Comparison of ENCODE assay signal across 22 mouse cellular contexts in genomic region chr12:21471986-21472385, GRCm38 (mm10). TPM values are rescaled to one million over a fixed set of nuclear protein-coding genes. Genes with fewer than 3 reads are reported as not detected.
DNase-seq lines count a peak whose midpoint lies in the region; ATAC-seq lines count a peak whose summit lies in the region.
"Had no signal": no experiment of that assay in that cellular context is flagged by ENCODE, and none has a peak within 500 bp of the region (broad histone marks: within the 10 kb centered on the region; RNA-seq: fewer than 3 reads in every experiment).

No protein-coding gene starts in this region.

- DNase-seq in cerebellum, adult 11 months: peak; percentile 26
- no peak for DNase-seq in heart, adult 11 months
- DNase-seq in cerebellum, adult 18-20 months: peak; percentile 9 to 33
- DNase-seq in cerebellum, postnatal 10 days: peak; percentile 12 to 46
- no peak for DNase-seq in urinary bladder, postnatal 4 days (ENCODE audit: low spot score in 2 of 2)
- DNase-seq in adrenal gland, adult 18-20 months (ENCODE audit: low spot score in 2 of 2): no peak
- DNase-seq: adrenal gland, adult 8-10 months had no signal

- no peaks in the 10 kb centered on the region for H3K36me3 ChIP-seq in heart, embryonic 14.5 days (ENCODE audit: control insufficient read depth, insufficient read depth, low read length)
- H3K36me3 ChIP-seq: embryonic facial prominence, embryonic 10.5 days; embryonic facial prominence, embryonic 15.5 days; forebrain, embryonic 12.5 days; limb, embryonic 12.5 days; liver, embryonic 15.5 days; stomach, embryonic 15.5 days had no signal

- no peak for ATAC-seq in cerebellum, adult (ENCODE audit: insufficient number of reproducible peaks, low FRiP score, low TSS enrichment)
- ATAC-seq in heart, embryonic 14.5 days (ENCODE audit: insufficient number of reproducible peaks, insufficient read depth, low FRiP score, low read depth): no peak
- ATAC-seq: activated CD4-positive, CD25-positive, alpha-beta regulatory T cell, adult 4 months; inflammation-experienced regulatory T-cells, adult 6 months had no signal

- WGBS in heart, embryonic 14.5 days: 84% methylated on average over 7 of the region's 7 CpGs

- H3K9ac ChIP-seq in heart, embryonic 14.5 days (ENCODE audit: low read length): no peak overlapping the region
- H3K9ac ChIP-seq: embryonic facial prominence, embryonic 15.5 days; forebrain, embryonic 12.5 days; forebrain, postnatal 0 days; hindbrain, embryonic 14.5 days; limb, embryonic 12.5 days; liver, embryonic 15.5 days; lung, embryonic 14.5 days; stomach, embryonic 15.5 days had no signal

- H3K27ac ChIP-seq in heart, embryonic 14.5 days (replicated peaks in 1 of 2; ENCODE audit: control insufficient read depth in 1 of 2, insufficient read depth in 1 of 2, low read depth in 2 of 2, low read length in 2 of 2): peak overlapping the region; percentile 44 to 47; a peak in 3 of 4 replicates
- H3K27ac ChIP-seq: embryonic facial prominence, embryonic 10.5 days; embryonic facial prominence, embryonic 15.5 days; forebrain, embryonic 12.5 days; hindbrain, embryonic 14.5 days; left cerebral cortex, adult 2 months; limb, embryonic 12.5 days; liver, embryonic 15.5 days; stomach, embryonic 15.5 days had no signal

- peaks cover 0 to 5% of the 10 kb centered on the region in 2 experiments; a peak in 2 of 4 replicates for H3K4me1 ChIP-seq in heart, embryonic 14.5 days (ENCODE audit: control insufficient read depth in 2 of 2, insufficient read depth in 2 of 2, low read length in 2 of 2)
- H3K4me1 ChIP-seq: embryonic facial prominence, embryonic 10.5 days; embryonic facial prominence, embryonic 15.5 days; forebrain, embryonic 12.5 days; limb, embryonic 12.5 days; liver, embryonic 15.5 days; stomach, embryonic 15.5 days had no signal

- H3K27me3 ChIP-seq in heart, embryonic 14.5 days (ENCODE audit: control insufficient read depth, insufficient read depth, low read length): no peaks in the 10 kb centered on the region
- H3K27me3 ChIP-seq: CH12.LX; embryonic facial prominence, embryonic 15.5 days; forebrain, embryonic 12.5 days; limb, embryonic 12.5 days; liver, embryonic 15.5 days; stomach, embryonic 15.5 days had no signal

- no peak overlapping the region for H3K4me3 ChIP-seq in heart, embryonic 14.5 days (ENCODE audit: control insufficient read depth in 1 of 2, insufficient read depth in 1 of 2, low read depth in 1 of 2, low read length in 2 of 2)
- H3K4me3 ChIP-seq: embryonic facial prominence, embryonic 10.5 days; embryonic facial prominence, embryonic 15.5 days; forebrain, embryonic 12.5 days; left cerebral cortex, adult 2 months; limb, embryonic 12.5 days; liver, embryonic 15.5 days; stomach, embryonic 15.5 days had no signal

- H3K9me3 ChIP-seq in heart, embryonic 14.5 days (ENCODE audit: control insufficient read depth, low read length): no peaks in the 10 kb centered on the region
- H3K9me3 ChIP-seq: embryonic facial prominence, embryonic 10.5 days; embryonic facial prominence, embryonic 15.5 days; forebrain, embryonic 12.5 days; limb, embryonic 12.5 days; liver, embryonic 15.5 days; stomach, embryonic 15.5 days had no signal

- H3K4me2 ChIP-seq in heart, embryonic 14.5 days (ENCODE audit: low read length): no peak overlapping the region
- H3K4me2 ChIP-seq: embryonic facial prominence, embryonic 15.5 days; forebrain, embryonic 12.5 days; hindbrain, embryonic 14.5 days; limb, embryonic 12.5 days; liver, embryonic 15.5 days; lung, embryonic 14.5 days; stomach, embryonic 15.5 days had no signal

RNA-seq across cellular contexts. Expression of gene Ywhaq, which starts 54.5 kb away (rescaled TPM):
- 417 and 427 TPM in 2 replicates for polyA plus RNA-seq in heart, embryonic 14.5 days (2014; fragmentation: Nextera tagmentation; extraction: Ambion mirVana)
- total RNA-seq in adrenal gland, adult 18-20 months (2021): 100 to 1,000 TPM; 267 to 313 TPM

Comparison
In these comparisons a context has a peak if more than half of its experiments do, and no peak if none do; other contexts are left out.
1. DNase-seq: peak in cerebellum, adult 11 months (single experiment), cerebellum, adult 18-20 months (2 of 2) and cerebellum, postnatal 10 days (2 of 2); none in heart, adult 11 months (single experiment), urinary bladder, postnatal 4 days (0 of 2) and adrenal gland, adult 18-20 months (0 of 2).